Mouse (Mus musculus) left cerebral cortex, postnatal 36 days (tissue): Measurements from ENCODE around the gene Rpl36al. TPM values are rescaled to one million over a fixed set of nuclear protein-coding genes. Genes with fewer than 3 reads are reported as not detected.

Experiments
- DNase-seq, 2 experiments: peaks; one replicate each; pipeline ENCODE4 v3.0.0; 2021 to 2022; ENCODE audit warnings: low spot score in 2 of 2, mixed read lengths in 1 of 2
- intact Hi-C: fragments of 180-260 bp; cut with DNase I; formaldehyde crosslinking; loops from one replicate; pipeline ENCODE4 v1.15.1; 2025
- total RNA-seq, 2 experiments: library from RNA; stranded (reverse); gene quantifications; 2 replicates each; pipeline ENCODE4 v1.2.3; 2021

Gene Rpl36al
- total RNA-seq, result 100 to 1,000 TPM; 165 to 192 TPM

DNA sequence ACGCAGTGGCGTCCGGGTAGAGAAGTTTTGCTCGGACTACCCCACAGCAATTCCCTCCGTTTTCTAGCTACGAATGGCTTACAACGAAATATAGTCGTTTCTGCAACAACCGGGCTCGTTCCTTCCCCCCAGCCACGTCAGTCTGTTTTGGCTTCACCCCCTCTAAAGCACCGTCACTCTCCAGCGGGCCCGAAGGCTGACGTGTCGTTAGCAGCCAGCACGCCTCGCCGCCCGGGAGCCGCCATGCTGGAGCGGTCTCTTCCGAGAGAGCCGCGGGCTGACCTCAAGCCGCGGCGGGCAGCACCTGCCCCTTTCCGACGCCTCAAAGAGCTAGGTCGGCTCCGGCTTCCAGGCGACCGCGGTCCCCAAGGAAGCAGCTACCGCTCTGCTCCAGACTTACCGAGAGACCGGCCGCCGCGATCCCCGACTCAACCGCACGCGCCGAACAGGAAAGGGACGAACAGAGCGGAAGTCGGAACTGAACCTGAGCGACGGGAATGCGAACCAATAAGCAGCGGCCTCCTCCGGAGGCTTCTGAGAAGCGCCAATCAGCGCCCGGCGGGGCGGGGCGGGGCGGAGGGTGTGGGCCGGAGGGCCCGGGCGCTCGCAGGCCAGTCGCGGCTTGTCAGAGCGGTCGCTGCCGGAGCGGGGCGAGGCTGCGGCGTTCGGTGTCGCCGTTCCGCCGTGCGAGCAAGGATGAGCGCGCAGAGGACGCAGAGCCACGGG lies at the start of gene Rpl36al, which contains the start of gene Mgat2:
Gene Rpl36al, minus strand, starts transcription at position 501 of the 726 bp plus-strand sequence.
Gene Mgat2, plus strand, starts transcription at position 575 of the 726 bp plus-strand sequence.
- intact Hi-C loops, result loop anchor here (1.0 kb wide), 1 partner anchor 14 kb away; the partner anchor contains the start of gene Gm49383
- peak; percentile 98 for DNase-seq

- intact Hi-C loops, result no loop called here
These were observed 45.4 kb upstream of the Rpl36al start for GRCm38 (mm10) chr12:69229251-69229650.

GRCm38 (mm10) chr12:69227776-69228466 lies 44.0 kb upstream of the Rpl36al start, which contains the start of gene Pole2:
TSS of gene Pole2 (minus strand) at chr12:69228195.
- intact Hi-C loops, result no loop called here
- DNase-seq, result peak; percentile 82

More at GRCm38 (mm10) chr12:69229251-69229650, 45.4 kb upstream of the Rpl36al start:
- no peak for DNase-seq

GRCm38 (mm10) chr12:69220613-69221277 lies 36.9 kb upstream of the Rpl36al start:
- DNase-seq, result no peak
- intact Hi-C loops, result no loop called here

DNA sequence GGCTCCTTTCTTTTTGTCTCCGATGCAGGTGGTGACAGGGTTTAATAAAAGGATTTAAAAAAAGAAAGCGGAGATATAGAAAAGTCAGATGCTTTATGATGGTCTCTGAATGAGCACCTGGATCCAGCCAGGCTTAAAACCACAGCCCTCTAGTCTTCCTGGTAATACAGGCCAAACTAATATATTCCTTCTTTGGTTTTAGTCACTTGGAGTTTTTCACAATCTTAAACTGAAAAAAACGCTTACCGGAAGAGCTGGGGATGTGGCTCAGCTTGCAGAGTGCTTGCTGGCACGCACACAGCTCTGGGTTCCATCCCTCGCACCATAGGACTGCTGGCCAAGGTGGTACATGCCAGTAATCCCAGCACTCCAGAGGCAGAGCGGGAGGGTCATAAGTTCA lies 32.7 kb upstream of the Rpl36al start:
- no peak for DNase-seq
- intact Hi-C loops, result no loop called here

GRCm38 (mm10) chr12:69215000-69215785 lies 31.3 kb upstream of the Rpl36al start:
- DNase-seq, result peak; percentile 36 to 41
- intact Hi-C loops, result no loop called here

DNA sequence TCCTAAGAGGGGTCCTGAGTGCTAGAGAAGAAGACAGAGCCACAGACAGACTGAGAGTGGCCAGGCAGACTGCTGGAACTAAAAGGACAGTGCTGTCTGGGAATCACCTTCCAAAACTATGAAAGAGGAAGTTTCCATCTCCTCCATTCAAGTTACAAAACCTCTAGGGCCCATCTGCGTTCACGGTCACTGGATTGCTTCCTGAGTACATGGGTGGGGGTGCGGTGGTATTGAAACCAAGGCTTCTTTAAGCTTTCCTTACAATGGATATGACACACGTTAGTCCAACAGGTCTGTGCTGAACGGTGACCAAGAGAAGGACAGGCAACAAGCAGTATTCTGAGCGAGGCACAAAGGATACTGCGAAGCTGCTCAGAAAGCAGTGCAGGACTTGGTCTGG lies 30.5 kb upstream of the Rpl36al start:
- no peak for DNase-seq
- intact Hi-C loops, result no loop called here

- DNase-seq, result no peak
- intact Hi-C loops, result no loop called here
These were observed 29.4 kb upstream of the Rpl36al start for GRCm38 (mm10) chr12:69213186-69213777.

DNA sequence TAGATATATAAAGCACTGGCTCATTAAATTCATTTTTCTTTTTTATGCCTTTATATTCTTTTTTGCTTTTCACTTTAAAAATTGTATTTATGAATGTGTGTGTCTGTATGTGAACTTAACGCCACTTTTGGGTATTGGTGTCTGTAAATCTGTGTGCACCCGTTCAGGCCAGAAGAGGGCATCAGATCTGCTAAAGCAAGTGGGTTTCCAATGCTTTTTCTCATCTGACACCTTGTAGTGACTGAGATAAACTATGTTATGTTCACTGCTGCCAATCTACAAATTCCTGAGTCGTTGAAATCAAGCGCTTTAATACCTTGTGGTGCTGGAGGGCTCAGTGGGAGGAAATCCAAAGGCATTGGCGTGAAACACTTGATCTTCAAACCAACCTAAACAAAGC lies 27.2 kb upstream of the Rpl36al start:
- intact Hi-C loops, result no loop called here
- no peak for DNase-seq

GRCm38 (mm10) chr12:69210056-69210979 lies 26.4 kb upstream of the Rpl36al start:
- no peak for DNase-seq
- intact Hi-C loops, result no loop called here

DNA sequence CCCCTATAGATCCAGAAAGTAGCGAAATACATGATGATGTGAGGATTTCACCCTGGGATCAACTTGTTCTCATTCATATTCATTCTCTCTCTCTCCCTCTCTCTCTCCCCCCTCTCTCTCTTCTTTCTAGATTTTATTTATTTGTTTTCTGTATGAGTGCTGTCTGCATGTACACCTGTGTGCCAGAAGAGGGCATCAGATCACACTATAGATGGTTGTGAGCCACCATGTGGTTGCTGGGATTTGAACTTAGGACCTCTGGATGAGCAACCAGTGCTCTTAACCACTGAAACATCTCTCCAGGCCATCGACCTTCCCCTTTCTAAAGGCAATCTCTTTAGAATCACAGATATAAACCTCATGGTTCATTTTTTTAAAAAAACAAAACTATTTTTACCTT lies 24.6 kb upstream of the Rpl36al start:
- no peak for DNase-seq
- intact Hi-C loops, result no loop called here

DNA sequence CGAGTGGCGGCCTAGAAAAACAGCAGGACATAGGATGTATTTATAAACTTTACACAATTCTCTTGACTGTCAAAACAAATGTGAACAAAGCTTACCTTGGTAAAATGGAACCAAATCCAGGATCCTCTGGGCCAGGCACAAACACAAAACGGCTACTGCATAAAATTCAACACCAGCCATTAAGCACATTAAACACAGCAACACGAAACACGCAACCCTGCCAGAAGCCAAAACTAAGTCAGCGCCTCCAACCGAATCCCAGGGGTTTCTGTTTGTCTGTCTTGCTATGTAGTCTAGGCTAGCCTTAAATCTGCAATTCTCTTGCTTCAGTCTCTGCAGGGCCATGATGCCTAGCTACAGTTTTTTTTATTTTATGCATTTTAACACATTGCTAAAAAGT lies 24.0 kb upstream of the Rpl36al start:
- intact Hi-C loops, result no loop called here
- DNase-seq, result no peak

DNA sequence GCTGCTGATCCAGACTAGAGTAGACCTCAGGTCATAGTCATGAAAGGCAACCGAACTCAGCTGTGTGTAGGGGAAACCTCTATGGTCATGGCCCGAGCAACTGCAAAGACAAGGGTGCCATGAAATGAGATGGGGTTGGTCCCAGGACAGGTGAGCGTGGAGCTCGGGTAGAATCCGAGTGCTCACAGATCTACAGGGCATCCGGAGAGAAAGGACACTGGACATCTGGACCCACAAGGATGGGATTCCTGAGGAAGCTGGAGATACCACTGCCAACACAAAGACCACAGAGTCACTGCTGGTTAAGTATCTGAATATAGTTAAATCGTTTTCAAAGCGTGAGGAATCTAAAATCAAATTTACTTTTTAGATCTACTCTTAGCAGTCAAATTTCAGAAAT lies 23.5 kb upstream of the Rpl36al start:
- intact Hi-C loops, result no loop called here
- no peak for DNase-seq

DNA sequence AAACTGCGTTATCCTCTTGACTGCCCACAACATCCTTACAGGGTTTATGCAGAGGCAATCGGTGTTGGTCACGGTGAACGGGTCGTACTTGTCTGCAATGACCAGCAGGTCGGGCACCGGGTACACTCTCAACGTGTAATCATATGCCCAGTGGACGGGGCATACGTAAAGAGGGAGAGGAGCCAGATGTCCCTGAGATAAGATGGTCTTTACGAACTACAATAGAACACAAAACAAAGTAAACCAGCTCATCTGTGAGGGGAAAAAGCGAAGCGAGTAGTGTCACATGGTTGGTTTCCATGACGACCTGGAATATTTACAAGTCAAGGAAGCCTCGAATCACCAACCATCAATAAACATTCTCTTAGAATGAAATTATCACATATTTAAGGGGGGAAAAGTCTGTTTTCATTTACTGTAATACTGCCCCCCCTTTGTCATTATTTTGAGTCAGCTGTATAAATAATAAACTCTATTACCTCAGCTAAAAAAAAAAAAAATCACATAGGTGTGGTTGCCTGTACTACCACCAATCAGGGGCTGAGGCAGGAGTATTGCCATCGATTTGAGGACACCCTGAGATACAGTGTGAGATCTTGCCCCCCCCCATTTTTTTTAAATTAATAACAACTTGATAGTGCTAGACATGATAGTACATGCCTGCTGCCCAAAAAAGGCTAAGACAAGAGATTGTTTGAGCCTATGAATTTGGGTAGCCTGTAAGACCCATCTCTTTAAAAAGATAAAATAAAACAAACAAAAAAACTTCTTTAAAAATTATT lies 20.4 kb upstream of the Rpl36al start, which contains the start of gene Gm49384:
Gene Gm49384, minus strand, starts transcription at position 216 of the 782 bp plus-strand sequence.
- no peak for DNase-seq
- intact Hi-C loops, result no loop called here

DNA sequence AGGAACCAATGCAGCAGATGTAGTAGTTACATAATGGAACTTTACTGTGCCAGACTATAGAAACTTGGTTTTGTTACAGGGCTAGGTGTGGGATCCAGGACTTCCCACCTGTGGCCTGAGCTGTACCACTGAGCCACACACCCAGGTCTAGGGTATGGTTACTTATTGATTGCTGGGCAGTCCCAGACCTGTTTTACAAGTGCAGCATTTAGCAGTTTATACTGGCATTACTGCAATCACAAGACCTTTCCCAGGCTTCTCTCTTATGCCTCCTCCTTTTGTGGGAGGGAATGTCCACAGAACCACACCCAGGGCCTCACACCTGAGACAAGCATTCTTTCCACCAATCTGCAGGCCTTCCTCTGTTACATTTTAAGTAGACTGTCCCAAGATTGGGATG lies 15.1 kb upstream of the Rpl36al start:
- intact Hi-C loops, result loop anchor here (5.0 kb wide), 2 partner anchors 43 to 98 kb away; partner anchors contain the start of genes Klhdc1 and Klhdc2

GRCm38 (mm10) chr12:69198164-69198535 lies 14.3 kb upstream of the Rpl36al start, which contains the start of gene Dnaaf2:
TSS of gene Dnaaf2 (minus strand) at chr12:69198429.
- intact Hi-C loops, result loop anchor here (5.0 kb wide), 2 partner anchors 44 to 99 kb away; partner anchors contain the start of genes Klhdc1 and Klhdc2
- peak in 1 of 2 experiments; percentile 49 for DNase-seq

More for the DNA sequence above, 15.1 kb upstream of the Rpl36al start:
- no peak for DNase-seq
